Mouse (Mus musculus) c-Kit-positive CD71-positive TER-119-negative erythroid progenitor cells, embryonic 14.5 days (primary cell): ENCODE results near the gene Syt12.

Experiments used
- DNase-seq: peaks from one replicate; pipeline ENCODE4 v3.0.0-alpha.2; 2013; ENCODE audit warnings: low read depth

Syt12 gene

DNA sequence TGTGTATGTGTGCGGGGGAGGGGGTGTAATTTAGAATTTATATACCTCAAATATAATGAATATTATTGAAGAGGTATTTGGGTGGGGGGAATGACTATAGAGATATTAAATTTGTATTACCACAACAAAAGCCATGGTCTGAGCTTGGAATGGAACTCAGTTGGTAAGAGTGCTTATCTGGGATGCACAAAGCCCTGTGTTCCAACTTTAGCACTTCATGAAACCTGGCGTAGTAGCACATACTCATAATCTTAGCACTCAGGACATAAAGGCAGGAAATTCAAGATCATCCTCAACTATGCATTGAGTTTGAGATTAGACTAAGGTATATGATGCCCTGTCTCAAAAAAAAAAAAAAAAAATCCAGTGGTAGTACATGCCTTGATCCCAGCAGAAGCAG, 72.4 kb downstream of the Syt12 start:
- no peak for DNase-seq

DNA sequence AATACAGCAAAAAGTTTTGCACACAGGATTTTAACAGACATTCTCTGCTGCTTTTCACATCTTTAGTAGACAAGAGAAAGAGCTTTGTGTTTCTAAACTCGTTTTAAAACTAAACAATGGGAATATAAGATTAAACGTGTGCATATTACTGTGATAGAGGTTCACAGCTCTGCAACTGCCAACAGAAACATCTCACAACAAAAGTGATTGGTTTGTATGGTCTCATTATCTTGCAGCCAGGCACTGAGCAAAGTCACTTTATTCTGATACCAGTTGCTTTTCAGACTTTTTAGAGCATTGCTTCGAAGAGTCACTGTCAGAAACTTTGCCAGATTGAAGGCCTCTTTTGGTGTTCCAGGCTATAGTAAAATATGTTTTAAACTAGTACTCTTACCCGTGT, 78.3 kb downstream of the Syt12 start:
- DNase-seq = no peak

DNA sequence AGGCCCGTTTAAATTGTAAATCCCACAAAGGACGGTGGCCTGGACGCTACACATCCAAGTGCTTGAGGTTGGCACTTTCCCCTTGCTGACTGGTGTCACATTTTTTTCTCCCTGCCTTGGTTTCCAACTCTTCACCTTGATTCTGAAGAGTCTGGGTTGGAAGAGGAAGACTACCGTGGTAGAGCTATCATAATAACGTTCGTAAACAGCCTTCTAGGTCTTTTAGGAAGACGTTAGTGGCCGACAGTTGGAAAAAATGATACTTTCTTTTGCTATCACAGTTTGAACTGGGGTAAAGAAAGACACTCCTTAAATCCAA, 78.7 kb downstream of the Syt12 start:
- no peak for DNase-seq

DNA sequence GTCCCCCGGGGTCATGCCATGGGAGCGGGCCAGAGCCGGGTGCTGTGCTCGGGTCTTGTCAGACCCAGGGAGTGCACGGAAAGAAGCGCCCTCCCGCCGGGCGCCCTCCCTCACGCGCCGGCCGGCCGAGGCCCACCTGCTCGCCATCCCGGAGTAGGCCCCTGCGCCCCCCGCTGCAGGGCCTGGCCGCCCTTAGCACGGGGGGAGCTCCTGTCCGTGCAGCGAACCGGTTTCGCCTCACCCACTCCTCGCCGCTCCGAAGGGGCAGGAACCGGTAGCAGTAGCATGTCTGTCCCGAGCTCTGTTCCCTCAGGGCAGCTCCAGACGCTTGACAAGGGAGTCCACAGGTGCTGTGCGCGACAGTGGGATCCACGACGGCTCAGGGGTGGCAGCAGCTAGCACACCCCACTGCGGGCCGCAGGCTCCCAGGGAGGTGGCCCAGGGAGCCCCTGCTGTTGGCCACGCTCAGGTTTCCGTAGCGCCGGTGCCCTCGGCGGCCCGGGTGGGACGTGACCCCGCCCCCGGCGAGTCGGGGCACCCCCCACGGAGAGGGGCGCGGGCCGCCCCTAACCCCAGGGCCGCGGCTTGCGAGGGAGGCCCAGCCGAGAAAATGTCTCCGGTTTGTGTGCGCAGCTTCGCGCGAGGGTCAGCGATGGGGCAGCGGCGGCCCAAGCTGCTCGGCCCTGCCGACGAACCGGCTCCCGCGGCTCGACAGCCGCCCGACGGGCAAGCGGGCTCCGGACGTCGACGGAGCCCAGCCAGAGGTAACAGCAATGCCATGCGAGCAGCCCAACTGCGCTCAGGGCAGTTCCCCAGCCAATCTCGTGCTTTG, 79.2 kb downstream of the Syt12 start, which contains the start of gene Kdm2a:
Gene Kdm2a (minus strand): TSS at position 488 of the 832 bp plus-strand sequence.
- no peak for DNase-seq

DNA sequence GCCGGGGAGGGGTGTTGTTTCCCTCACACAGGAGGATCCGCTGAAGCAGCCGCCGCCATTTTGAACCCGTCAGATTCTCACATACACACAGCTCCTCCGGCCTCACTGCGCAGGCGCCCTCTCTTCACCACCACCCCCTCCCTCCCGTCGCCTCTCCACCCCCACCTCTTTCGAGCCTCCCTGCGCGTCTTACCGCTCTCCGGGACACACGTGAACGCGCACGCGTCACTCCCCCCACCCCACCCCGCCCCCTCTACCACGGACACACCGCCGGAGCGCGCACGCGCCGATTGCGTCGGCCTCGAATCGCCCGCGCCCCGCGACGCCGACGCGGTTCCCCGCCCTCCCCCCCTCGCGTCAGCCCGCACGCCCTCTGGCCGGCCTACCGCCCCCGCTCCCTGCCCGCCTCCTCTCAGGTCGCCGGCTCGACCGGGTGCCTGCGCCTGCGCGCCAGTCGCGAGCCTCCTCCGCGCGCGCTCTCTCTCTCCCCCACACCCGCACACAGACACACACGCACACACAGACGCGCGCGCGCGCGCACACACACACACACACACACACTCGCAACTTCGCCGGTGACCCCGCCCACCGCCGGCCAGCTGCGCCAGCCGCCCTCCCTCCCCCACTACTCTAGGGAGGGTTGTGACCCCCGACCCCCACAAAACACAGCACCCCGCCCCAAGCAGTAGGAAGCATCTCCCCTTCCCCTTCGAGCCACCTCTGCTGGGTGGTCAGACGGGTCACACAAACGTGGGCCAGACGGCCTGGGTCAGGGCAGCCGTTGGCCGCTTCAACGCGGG, 80.0 kb downstream of the Syt12 start:
- DNase-seq = peak; percentile 94

DNA sequence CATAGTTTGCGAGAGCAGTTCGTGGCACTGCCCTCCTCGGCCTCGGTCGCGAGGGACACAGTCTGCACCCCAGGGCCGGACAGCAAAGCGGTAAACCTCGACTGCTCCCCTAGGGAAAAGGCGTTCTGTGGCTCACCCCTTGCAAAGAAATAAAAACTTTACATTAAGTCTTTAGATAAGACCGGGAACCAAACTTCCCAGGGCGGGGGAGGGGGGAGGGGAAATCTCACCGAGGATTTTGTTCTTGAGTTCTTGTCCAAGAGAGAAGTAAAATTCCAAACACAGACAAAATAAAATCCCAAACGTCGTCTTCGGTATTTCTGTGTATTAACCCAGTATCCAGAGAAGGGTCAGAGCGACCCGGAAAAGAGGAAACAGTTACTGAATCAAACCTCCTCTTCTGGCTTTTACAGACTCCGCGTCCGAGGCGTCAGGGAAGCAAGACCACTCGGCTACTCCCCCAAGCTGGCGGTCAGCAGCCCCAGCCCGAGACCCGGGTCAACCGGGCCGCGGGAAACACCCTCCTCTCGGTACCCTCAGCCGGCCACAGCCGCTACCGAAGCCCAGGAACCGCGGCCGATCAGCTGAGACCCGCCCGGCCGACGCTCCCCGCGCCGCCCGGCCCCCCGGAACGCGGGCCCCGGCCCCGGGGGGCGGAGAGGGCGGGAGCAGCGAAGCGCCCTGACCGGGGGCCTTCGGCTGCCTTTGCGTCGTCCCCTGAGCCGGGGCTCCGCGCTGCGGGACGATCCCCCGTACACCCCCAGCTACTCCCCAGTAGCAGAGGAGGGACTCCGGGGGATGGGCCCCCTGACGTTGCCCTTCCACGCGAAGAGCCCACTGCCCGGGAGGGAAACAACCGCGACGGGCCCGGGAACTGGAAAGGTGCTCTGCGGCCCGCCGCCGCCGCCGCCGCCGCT, 80.9 kb downstream of the Syt12 start:
- DNase-seq = peak; percentile 36
